Mouse (Mus musculus) right cerebral cortex, postnatal 25 days (tissue): Measurements from ENCODE around the gene G6pc2.

Source experiments
- DNase-seq: peaks from one replicate; pipeline ENCODE4 v3.0.0; 2022

The G6pc2 gene

DNA sequence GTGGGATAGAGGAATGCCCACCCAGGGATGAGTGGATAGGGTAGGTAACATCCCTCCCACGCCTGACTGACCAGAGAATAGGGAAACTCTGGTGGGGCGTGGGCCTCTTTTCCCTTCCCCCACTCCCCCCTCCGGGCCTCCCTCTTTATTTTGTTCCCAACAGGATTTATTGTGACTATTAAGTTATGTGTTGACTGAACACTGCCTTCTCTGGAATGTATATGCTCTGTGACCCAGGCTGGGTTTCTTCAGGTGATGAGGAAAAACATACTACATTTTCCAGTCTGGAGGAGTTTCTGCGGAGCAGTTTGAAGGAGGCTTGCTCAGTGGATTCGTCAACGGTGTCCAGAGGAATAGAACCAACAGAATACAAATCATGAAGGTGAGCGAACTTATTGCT lies at the start of gene G6pc2:
Gene G6pc2 (plus strand): TSS at position 301 of the 400 bp plus-strand sequence.
- no peak for DNase-seq

DNA sequence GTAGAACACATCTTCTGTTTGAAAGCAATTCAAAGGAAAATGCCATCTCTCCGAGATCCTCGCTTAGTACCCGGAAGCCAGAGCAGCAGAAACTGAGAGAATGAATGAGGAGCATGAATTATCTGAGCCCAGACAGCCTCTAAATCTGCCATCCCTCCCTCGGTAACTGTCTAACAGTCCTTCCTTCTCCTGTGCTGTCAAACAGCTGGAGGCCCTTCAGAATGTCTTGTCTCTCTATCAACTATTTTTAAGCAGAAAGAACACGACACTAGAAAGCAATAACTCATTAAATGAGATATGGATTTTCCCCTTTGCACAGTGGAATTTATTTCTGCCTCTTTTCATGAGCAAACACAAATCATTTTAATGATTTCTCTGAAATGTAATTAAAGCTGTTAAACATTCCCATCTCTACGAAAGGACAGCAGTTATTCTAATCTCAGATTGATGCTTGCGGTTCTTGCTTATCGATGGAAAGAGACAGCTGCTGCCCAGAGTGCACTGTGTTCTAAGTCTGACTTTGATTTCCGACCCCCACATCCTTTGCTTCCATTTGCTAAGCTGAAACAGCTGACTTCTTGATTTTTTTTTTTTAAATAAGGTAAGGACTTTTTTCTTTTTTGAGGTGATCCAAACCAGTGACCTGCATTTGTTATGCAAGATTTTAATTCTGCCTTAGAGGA lies 40.3 kb upstream of the G6pc2 start:
- no peak for DNase-seq

DNA sequence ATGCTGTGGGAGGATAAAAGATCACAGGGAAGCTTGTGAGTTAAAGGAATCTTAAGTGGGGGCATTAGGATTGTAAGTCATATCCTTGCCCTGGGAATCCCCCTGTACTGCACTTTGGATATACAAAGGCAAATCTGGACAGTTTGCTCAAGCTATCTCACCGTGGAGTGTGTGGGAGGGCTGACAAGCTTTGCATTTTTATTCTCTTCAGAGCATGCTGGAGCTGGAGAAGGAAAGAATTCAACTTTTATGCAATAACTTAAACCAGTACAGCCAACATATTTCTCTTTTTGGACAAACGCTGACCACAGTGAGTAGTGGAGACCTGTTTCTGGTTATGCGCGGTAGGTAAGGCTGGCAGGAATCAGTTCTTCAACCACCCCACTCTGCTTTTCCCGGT lies 35.6 kb upstream of the G6pc2 start:
- peak; percentile 14 for DNase-seq

DNA sequence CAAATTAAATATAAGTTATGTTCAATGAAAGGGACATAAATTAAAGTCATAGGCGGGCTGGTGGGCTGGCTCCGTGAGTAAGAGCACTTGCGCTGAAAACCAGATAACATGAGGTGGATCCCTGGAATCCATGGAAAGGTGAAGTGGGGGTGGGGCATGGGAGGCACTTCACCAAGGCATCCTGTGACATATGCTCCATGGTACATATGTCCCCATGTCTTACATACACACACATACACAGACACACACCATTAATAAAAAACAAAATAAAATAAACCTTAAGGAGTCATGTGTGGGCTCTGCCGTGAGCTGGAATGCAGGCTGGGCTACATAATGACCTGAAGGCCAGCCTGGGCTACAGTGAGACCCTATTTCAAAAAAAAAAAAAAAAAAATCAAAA lies 31.2 kb upstream of the G6pc2 start:
- no peak for DNase-seq

DNA sequence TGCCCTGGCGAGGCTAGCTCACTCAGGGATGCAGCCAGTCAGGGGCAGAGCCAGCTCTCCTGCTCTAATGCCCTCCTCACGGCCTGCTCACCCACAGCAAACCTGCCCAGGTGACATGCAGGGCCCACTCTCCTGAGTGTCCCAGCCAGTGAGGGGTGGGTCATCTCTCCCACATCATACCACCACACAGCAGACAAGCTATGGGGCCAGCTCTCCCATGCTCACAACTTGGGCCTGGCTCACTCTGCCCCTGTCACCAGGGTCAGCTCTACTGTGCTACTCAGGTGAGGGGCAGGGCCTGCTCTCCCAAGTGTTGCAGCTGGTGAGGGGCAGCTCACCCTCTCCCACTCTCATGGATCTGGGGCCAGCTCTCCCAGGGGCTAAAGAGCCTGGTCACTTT lies 22.9 kb upstream of the G6pc2 start:
- no peak for DNase-seq

DNA sequence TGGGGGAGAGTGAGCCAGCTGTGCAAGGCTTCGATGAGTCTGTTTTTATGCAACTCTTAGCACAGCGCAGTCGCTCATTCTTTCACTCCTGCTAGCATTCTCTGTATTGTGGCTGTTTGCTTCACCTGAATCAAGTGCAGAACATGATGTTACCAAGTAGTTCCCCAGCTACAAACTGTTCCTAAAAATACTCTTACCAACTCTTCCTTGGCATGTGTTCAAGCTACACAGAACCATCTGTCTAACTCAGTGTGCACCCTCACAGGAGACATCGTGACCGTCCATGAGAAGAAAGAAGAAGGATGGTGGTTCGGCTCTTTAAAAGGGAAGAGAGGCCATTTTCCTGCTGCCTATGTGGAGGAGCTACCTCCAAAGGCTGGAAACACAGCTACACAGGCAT lies 22.1 kb upstream of the G6pc2 start:
- peak; percentile 8 for DNase-seq

DNA sequence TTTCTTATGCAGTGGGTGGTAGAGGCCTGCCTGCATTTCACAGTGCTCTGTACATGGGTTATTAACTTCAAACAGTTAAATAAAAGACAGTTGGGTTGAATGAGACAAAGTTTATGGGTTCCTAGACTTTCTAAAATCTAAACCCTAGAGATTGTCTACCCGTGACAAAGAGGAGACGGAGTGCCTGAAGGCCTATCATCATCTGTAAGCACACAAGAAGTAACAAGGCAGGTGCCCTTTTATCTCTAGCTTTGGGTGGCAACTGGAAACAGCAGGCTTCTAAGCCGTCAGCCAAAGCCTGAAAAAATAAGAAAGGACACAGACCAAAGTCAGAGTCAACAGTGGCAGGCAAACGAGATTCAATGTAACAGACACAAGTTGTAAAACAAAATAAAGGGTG lies 21.7 kb upstream of the G6pc2 start:
- no peak for DNase-seq

DNA sequence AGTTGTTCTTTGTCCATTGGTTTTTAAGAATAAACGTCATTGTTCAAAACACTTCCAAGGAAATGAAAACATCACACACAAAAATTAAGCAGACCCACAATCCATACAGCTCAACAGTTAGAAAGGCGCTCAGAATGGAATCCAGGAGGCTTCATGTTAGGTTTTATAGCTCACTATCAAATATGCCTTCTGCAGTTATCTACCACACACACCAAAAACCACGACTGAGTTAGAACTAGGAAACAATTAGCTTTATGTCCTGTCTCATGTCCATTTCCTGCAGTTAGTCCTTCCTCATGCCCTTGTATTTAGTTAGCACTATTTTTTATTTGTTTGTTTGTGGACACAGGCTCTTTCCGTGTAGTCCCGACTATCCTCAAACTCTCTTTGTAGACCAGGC lies 19.8 kb upstream of the G6pc2 start:
- DNase-seq, result no peak

DNA sequence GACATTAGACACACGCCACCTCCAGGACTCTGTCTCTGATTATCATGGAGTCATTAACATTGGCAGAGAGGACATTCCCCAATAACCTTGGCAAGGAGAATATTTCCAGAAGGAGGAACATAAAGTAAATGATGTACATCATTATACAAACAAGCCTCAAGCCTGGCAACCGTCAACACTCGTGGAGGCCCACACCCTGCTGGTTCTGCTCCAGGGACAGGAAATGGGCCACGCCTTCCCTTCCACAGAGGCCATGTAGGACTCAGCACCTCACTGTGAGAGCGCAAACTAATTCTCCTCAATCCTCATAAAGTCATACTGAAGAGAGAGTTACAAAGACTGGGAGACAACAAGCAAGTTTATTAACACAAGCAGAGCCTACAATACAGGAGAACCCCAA lies 17.3 kb upstream of the G6pc2 start:
- DNase-seq, result no peak

DNA sequence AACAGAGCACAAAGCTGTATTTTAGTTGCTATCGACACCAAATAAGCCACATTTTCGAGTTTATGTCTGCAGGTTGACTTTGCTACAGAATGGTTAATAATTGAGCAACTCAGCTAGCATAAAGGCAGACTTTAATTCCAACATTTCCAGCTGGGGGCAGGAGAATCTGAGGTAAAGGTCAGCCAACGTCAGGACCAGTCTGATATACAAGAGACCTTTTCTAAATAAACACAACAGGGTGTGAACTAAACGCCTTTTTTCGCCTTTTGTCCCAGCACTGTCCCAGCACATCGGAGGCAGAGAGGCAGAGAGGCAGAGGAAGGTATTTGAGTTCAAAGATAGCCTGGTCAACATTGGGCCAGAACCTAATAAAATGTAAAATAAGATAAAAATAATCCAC lies 5.7 kb upstream of the G6pc2 start:
- DNase-seq, result no peak

DNA sequence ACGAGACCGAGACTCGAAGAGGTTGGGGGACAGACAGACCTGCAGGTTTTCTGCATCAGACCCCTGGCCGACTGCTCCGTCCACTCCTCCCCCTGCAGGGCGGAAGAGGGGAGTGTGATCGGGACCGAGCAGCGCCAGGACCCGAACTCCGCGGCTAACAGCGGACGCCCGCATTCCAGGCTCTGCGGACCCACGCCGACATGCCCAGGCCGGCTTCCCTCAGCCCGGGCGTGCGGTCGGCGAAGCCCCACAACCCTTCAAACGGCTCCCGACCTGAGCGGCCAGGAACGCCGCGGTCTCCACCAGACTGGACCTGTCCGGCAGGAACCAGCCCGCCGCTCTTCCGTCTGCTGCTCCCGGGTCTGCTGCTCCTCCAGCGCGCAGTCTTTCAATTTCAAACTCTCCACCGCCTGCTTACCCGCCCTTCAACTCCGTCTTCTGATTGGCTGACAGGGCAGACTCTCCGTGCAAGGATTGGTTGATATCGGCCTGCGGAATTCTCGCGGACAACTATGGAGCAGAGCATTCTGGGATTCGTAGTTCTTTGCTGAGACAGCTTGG lies 5.0 kb upstream of the G6pc2 start, which contains the start of gene Spc25:
Gene Spc25 (minus strand): TSS at position 404 of the 561 bp plus-strand sequence.
- peak; percentile 88 for DNase-seq

DNA sequence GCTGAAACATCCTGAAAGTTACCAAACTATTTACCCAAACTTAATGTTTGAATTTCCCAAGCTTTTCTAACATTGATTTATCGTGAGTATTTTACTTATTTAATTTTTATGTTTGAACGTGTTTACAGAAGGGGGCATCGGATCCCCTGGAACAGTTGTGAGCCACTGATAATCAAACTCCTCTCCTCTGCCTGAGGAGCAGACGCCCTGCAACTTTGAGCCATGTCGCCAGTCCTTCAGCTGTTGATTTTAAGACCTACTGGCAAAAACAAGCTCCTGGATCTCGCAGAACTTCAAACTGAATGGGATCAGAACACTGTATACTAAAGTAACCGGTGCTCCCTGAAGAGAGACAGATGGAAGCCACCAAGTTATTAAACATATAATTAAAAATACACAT lies 4.3 kb upstream of the G6pc2 start:
- DNase-seq, result no peak

DNA sequence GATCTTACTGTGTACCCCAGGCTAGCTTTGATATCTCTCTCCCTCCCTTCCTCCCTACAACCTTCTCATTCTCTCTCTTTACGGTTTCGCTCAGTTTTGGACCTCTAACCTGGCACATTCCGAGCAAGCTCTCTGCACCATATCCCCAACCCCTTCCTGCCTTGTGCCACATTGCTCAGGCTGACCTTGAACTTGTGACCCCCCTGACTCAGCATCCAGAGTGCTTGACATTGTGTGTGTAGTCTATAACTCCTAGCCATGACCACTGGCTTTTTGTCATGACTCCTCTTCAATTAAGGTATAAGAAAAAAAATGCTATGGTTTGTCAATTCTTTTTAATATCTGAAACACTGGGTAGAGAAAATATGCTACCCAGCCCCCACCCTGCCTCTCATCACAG lies 1.2 kb upstream of the G6pc2 start:
- no peak for DNase-seq

DNA sequence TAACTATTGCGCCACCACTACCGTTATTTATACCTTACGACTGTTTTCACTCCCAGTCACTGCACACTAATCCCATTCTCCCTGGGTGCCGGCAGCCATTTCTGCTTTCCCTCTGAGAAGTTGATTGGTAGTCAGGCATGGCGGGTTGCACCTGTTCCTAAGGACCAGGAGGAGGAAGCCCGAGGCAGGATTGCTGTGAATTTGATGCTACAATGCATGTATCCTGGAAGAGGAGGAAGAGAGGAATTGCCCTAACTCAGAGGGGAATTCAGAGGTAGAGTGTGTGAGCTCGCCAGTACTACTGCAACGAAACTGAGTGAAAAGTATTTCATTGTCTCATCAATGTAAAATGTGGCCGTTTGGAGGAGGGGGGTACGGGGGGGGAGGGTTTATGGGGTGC lies 1.8 kb downstream of the G6pc2 start:
- no peak for DNase-seq

DNA sequence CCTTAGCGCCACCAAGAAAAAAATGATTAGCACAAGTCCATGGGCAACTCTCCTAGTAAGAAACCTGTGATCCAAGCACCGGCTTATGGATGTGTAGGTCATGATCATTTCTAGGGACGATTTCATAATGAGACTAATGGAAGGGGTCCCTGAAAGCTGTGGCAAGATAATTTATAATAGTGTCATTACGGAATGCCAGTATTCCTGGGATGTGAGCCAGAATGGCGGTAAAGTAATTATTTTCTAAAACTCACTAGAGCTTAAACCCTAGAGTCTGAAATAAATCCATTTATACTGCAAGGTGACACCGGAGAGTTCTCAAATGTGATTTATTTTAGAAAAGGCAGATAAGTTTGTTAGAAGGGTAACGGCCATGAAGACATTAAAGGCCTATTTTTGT lies 4.4 kb downstream of the G6pc2 start:
- no peak for DNase-seq

DNA sequence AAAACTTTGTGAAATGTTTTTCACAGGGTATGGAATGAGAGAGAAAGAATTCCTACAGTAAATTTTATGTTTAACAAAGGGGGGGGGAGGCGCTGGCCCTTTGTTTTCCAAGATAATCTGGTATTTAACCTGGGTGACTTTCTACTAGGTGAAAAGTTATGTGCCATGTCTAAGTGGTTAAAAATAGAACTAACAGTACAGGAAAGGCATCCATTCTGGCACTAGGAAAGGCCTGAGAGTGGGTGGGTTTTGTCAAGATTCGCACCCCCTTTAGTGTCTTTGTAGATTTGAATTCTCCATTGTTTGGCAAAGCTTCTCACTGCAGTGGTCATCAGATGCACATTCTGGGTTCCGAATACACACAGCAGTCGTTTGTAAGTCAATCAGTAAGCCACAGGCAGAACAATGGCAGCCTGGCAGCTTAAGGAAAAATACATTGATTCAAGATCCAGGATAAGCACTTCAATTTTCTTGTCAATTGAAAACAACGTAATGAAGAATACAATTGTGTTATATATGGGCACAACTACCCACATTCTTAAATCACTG lies 11.1 kb downstream of the G6pc2 start:
- no peak for DNase-seq

DNA sequence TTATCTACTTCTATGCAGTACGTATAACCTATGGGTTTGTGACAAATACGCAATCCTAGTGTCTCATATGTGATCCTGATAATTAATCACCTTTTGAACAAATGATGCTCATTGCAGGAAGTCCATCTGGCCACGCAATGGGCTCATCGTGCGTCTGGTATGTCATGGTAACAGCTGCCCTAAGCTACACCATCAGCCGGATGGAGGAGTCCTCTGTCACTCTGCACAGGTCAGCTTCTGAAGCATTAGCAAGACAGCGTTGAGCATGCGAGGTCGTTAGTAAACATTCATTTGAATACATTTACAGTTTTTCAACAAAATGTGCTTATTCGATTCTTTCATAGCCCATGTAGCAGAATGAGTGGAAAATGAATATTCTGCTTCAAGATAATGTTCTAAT lies 11.9 kb downstream of the G6pc2 start:
- no peak for DNase-seq

DNA sequence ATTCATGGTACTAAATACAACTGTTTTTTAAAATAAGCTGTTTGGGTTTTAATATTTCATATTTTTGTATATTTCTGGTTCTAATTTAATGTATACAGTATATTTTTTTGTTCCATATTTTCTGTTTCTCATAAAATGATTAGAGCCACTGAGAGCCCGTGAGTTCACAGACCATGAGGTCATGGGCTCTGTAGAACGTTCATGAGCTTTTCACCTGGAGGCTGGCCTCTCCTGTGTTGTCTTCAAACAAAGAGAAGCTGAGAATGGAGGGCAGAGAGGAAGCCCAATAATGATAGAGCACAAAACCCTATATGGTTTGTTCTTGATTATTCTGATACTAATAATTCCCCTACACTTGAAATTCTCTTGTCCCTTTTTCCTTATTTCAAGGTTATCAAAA lies 13.9 kb downstream of the G6pc2 start:
- no peak for DNase-seq

DNA sequence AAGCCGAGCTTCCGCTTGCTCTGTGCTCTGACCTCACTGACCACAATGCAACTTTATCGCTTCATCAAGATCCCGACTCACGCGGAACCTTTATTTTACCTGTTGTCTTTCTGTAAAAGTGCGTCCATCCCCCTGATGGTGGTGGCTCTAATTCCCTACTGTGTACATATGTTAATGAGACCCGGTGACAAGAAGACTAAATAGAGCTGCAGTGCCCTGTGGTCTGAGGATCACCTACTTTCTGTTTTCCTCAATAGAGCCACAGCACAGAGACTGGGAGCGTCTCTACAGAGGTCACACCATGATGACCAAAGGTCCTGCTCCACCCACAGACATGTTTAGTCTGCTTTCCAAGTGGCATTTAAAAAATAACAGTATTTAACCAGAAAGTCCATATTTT lies 16.0 kb downstream of the G6pc2 start:
- no peak for DNase-seq

DNA sequence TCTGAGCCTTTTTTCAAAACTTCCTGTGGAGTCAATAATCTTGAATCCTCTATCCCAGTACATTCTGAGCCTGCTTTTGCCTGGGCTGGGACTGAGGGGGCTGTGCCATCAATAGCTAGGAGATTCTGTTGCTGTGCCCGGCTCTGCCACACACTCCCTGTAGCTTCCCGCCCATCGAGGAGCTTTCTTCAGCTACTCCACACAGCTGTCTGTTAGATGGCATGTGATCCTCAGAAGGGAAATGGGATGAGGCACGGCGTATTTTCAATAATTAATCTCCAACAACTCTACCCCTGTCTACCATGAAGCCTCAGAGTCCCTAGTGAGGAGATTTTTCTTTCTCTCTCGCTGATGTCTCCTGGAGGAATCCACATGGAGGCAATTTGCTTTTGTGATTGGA lies 17.8 kb downstream of the G6pc2 start:
- no peak for DNase-seq

DNA sequence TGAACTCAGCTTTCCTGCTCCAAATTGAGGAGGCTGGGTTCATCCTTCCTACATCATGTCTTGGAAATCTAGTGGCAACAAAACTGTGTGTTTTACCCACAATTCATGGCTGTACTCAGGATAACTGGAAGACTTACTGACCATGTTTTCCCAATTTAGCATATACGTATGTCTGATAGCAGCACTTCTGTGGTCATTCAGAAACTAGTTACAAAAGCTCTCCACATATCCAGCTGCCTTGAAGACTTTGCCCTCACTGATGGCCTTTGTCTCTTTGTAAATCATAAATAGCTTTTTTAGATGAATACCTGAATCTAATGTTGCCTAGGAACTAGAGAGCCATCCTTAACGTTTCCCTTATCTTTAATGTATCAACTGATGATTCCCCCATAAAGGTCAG lies 19.3 kb downstream of the G6pc2 start:
- no peak for DNase-seq

DNA sequence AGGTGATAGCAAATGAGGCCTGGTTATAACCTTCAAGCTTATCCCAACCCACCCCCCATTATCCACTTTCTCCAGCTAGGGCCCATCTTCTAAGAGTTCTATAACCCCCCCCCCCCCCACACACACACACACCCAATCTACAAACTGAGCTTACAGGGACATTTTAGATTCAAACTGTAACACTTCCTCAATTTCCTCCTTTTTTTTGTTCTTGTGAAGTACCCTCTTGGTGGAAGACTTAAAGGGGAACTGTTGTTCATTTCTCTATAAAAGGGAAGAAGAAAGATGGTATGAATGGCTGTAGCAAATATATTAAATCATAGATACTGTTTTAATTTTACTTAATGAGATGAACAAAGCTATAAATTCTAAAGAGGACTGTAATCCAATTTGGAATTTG lies 21.2 kb downstream of the G6pc2 start:
- no peak for DNase-seq

DNA sequence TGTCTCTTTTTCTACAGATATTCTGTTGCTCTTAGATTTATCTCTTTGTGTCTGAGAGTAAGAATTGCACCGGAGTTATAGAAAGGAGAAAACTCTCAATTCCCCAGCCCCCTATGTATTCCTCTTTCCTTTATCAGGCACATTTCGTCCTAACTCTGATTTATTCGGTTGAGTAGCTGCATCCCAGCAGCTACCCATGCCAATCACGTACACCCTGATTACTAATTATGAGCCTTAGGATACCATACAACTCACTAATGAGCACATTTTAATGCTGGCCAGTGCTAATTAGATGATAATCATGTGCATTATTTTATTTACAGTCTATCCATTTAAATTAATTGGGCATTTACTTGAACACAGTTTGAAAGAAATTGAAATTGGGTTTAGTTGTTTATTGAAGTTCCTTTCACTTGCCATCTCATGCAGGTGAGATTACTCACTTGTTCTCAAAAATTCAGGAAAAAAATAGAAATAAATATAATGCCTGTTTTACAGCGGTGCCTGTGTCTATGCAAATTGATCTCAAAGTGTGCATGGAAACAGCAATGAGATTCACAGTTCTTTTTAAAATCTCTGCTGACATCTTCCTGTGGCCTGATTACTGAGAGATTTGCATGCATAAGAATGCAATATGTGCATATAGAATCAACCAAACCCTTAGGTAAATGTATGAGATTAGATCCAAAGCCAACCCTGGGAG lies 24.3 kb downstream of the G6pc2 start:
- no peak for DNase-seq

DNA sequence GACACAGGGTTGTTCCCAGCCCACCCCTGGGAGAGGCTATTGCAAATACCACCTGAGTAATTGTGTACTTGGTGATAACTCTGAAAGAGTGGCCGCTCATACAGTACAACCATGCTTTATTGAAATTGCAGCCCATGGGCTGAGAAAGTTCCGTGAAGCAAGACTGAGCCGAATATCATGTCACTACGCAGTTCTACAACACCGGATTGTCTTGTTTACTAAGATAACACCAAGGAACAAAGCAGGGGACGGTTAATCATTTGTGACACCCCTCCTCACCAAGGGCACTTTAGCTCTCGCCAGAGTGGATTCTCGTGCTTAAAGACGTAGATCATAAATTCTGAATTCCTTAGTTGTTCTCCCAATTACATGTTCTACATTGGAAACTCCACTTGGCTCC lies 28.4 kb downstream of the G6pc2 start:
- no peak for DNase-seq
